In genomic region chr5:29378298-29379036, GRCm38 (mm10) we compare ENCODE assay signal across 8 mouse cellular contexts. TPM values are rescaled to one million over a fixed set of nuclear protein-coding genes. Genes with fewer than 3 reads are reported as not detected.
DNase-seq lines count a peak whose midpoint lies in the region; ATAC-seq and TF ChIP-seq lines count a peak whose summit lies in the region.

Lmbr1 (minus strand) TSS chr5:29378390.

- H3K36me3 ChIP-seq in forebrain, postnatal 0 days (ENCODE audit: insufficient read depth), result no peaks in the 10 kb centered on the region
- H3K36me3 ChIP-seq in neural tube, embryonic 15.5 days, result no peaks in the 10 kb centered on the region

- peak; percentile 95 for DNase-seq in MN1 (ENCODE audit: low spot score)
- peak; percentile 94 for DNase-seq in cerebellum, adult 8-10 months
- peak; percentile 97 for DNase-seq in forebrain, postnatal 0 days
- DNase-seq in heart, postnatal 4 days, result peak; percentile 97
- peak; percentile 93 to 95 for DNase-seq in layer of hippocampus, adult 2 months (ENCODE audit: low spot score in 2 of 2)
- DNase-seq in lung, adult 2 months, result peak; percentile 96
- DNase-seq in testis, postnatal 10 days (ENCODE audit: low spot score), result peak; percentile 99

- H3K9me3 ChIP-seq in forebrain, postnatal 0 days (ENCODE audit: low read length), result no peaks in the 10 kb centered on the region
- no peaks in the 10 kb centered on the region; the same call in 1 of the 2 replicates for H3K9me3 ChIP-seq in neural tube, embryonic 15.5 days (replicated peaks)

- TF ChIP-seq CTCF in forebrain, postnatal 0 days (IDR thresholded peaks at IDR 0.05; ENCODE audit: low read depth), result no peak
- no peak for TF ChIP-seq CTCF in layer of hippocampus, adult 2 months (conservative IDR thresholded peaks at IDR 0.05)
- no peak for TF ChIP-seq CTCF in lung, adult 2 months (IDR thresholded peaks at IDR 0.05; ENCODE audit: insufficient read depth, low read length)

- H3K4me3 ChIP-seq in forebrain, postnatal 0 days (ENCODE audit: low read depth, low read length), result peak within 1 kb of the TSS; percentile 80
- H3K4me3 ChIP-seq in layer of hippocampus, adult 2 months, result peak within 1 kb of the TSS; percentile 60
- peak within 1 kb of the TSS; percentile 90 for H3K4me3 ChIP-seq in lung, adult 2 months (replicated peaks; ENCODE audit: extremely low read depth, low read depth, low read length)
- H3K4me3 ChIP-seq in neural tube, embryonic 15.5 days (replicated peaks), result peak within 1 kb of the TSS; percentile 89

- TF ChIP-seq POLR2A in lung, adult 2 months (IDR thresholded peaks at IDR 0.05; ENCODE audit: borderline replicate concordance, extremely low read depth, low read depth, low read length), result peak; percentile 57; the same call in 1 of the 2 replicates

- peak within 1 kb of the TSS; percentile 79 for H3K27ac ChIP-seq in forebrain, postnatal 0 days (ENCODE audit: low read depth, low read length)
- H3K27ac ChIP-seq in layer of hippocampus, adult 2 months, result peak within 1 kb of the TSS; percentile 84
- H3K27ac ChIP-seq in neural tube, embryonic 15.5 days (replicated peaks), result peak within 1 kb of the TSS; percentile 88

- 2% methylated on average over 40 of the region's 40 CpGs for WGBS in forebrain, postnatal 0 days
- WGBS in lung, adult 2 months, result 2% methylated on average over 40 of the region's 40 CpGs
- under 1% methylated on average over 40 of the region's 40 CpGs for WGBS in neural tube, embryonic 15.5 days

- H3K4me2 ChIP-seq in forebrain, postnatal 0 days (ENCODE audit: low read depth), result peak within 1 kb of the TSS; percentile 91
- peak within 1 kb of the TSS; percentile 89 for H3K4me2 ChIP-seq in neural tube, embryonic 15.5 days

- peak; percentile 99 for ATAC-seq in forebrain, postnatal 0 days
- ATAC-seq in neural tube, embryonic 15.5 days (ENCODE audit: low FRiP score), result peak; percentile 99

- H3K27me3 ChIP-seq in forebrain, postnatal 0 days (ENCODE audit: insufficient read depth, low read length), result no peaks in the 10 kb centered on the region
- no peaks in the 10 kb centered on the region for H3K27me3 ChIP-seq in neural tube, embryonic 15.5 days (replicated peaks)

- peak within 1 kb of the TSS; percentile 92 for H3K9ac ChIP-seq in forebrain, postnatal 0 days
- H3K9ac ChIP-seq in neural tube, embryonic 15.5 days (replicated peaks), result peak within 1 kb of the TSS; percentile 80

- peaks cover 12% of the 10 kb centered on the region; the same call in 1 of the 2 replicates for H3K4me1 ChIP-seq in forebrain, postnatal 0 days (ENCODE audit: insufficient read depth)
- no peaks in the 10 kb centered on the region; the same call in 1 of the 2 replicates for H3K4me1 ChIP-seq in lung, adult 2 months (ENCODE audit: control insufficient read depth, insufficient read depth, low read length)
- peaks cover 15% of the 10 kb centered on the region for H3K4me1 ChIP-seq in neural tube, embryonic 15.5 days

RNA-seq across cellular contexts. Expression of gene Lmbr1, which starts in this region (rescaled TPM):
- 38.3 and 41.4 TPM in 2 replicates for total RNA-seq in forebrain, postnatal 0 days (2014; rRNA removed)
- polyA plus RNA-seq in forebrain, postnatal 0 days (2015; fragmentation: Nextera tagmentation; extraction: Ambion mirVana), result 30.4 and 41.5 TPM in 2 replicates
- 10 to 100 TPM; 19.2 to 21.2 TPM for total RNA-seq in heart, postnatal 4 days (2021)
- 10 to 100 TPM; 24.2 to 26.7 TPM for total RNA-seq in layer of hippocampus, adult 2 months (2021)
- polyA plus RNA-seq in lung, adult 2 months (2012; rRNA removed), result 4.1 and 4.5 TPM in 2 replicates
- polyA plus RNA-seq in neural tube, embryonic 15.5 days (2015; fragmentation: Nextera tagmentation; extraction: Ambion mirVana), result 35.6 and 36.5 TPM in 2 replicates

Comparison
In these comparisons a context has a peak if more than half of its experiments do, and no peak if none do; other contexts are left out.
1. Peak in every context shown above with its lines: DNase-seq, ATAC-seq, H3K4me3 ChIP-seq and H3K27ac ChIP-seq.